Mouse (Mus musculus) CD4-positive, CD25-positive, alpha-beta regulatory T cell, adult 4 months (primary cell): ENCODE data around the gene Mapk3. TPM values are rescaled to one million over a fixed set of nuclear protein-coding genes. Genes with fewer than 3 reads are reported as not detected.
"Not testable (repeated sequence)": the region's sequence is repeated elsewhere in the genome, so short reads cannot be mapped to it uniquely, and the experiment has no call there.

ENCODE experiments used
- ATAC-seq: one replicate; pipeline ENCODE4 v1.8.0; 2017
- polyA plus RNA-seq, 2 experiments: library from polyadenylated mRNA; unstranded; fragments of 100-300 nt; shearing (Covaris generic); gene quantifications; one replicate each; pipeline ENCODE4 v1.2.1; 2017

Mapk3 gene
- polyA plus RNA-seq, 2 experiments from 2014 or later, result 16.9 to 17.8 TPM

- no peak for ATAC-seq
Observed at GRCm38 (mm10) chr7:126760391-126760802, 996 bp downstream of the Mapk3 start.

DNA sequence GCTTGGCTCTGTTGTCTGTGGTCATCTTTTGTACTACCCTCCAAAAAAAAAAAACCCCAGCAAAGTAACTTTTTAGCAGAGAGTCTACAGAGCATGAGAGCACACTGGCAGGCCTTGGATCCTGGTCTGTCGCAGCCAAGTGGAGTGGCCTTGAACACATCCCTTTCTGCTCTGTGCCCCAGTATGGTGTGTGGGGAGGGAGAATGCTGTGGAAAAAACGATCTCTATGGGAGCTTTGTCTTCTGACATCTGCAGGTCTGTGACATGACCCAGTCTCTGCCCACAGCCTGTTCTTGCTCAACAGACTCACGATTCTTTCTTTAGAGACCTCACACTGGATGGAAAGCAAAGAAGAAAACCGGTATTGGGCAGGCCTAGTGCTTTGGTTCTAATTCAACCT lies 1.6 kb downstream of the Mapk3 start:
- ATAC-seq, result no peak

- no peak for ATAC-seq
Observed at GRCm38 (mm10) chr7:126761529-126762067, 2.2 kb downstream of the Mapk3 start.

- no peak for ATAC-seq
Observed at GRCm38 (mm10) chr7:126762471-126763008, 3.1 kb downstream of the Mapk3 start.

DNA sequence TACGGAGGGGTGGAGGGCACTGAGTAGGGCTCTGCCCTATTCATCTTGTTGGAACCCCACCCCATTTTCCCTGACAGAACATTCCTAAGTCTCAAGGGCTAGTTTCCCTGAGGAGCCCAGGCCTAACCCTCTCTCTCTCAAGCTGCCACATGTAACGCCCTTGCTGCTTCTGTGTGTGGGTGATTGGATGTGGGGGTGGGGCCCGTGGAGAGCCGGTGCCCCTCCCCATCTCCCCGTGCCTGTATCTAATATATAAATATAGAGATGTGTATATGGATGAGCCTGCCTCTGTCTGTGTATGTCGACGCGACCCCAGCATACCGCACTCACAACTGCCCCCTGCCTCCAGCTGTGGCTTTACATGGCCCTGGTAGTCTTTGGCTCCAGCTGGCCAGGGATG lies 6.1 kb downstream of the Mapk3 start:
- ATAC-seq, result no peak

- no peak for ATAC-seq
Observed at GRCm38 (mm10) chr7:126766201-126766600, 6.8 kb downstream of the Mapk3 start, which contains the start of gene Gdpd3. Gene Gdpd3, plus strand, starts transcription at chr7:126766334.

DNA sequence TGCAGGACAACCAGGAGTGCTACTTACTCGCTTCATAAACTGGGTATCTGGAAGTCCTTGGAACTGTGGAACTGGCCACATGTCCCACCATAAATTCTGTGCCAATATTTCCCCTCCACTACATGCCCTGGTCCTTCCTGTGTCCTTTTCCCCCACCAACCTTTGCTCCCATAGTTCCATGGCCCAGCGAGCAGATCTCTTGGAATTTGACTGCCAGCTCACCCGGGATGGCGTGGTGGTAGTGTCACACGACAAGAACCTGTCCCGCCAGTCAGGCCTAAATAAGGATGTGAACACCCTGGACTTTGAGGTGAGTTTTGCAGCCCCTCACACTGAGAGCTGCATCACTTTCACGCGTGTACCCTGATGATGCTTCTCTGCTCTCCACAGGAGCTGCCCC lies 7.6 kb downstream of the Mapk3 start:
- ATAC-seq, result no peak

DNA sequence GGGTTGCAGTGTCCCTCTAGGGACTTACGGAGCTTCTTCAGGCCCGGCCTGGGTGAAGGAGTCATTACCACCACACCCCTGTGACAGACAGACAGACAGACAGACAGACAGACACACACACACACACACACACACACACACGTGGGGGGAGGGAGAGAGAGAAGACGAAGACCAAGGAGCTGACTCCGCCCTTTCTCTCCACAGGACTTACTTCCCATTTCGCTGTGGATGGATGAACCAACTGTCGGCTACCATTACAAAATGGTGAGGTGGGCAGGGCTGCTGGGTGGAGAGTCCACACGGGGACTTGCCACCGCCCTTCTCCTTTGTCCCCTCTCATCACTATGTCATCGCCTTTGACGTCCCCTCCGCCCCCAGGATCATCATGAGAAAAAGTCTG lies 11.4 kb downstream of the Mapk3 start:
- no peak for ATAC-seq

- ATAC-seq, result no peak
Observed at GRCm38 (mm10) chr7:126773351-126773750, 13.9 kb downstream of the Mapk3 start.

GRCm38 (mm10) chr7:126774463-126774862 lies 15.1 kb downstream of the Mapk3 start:
- ATAC-seq, result peak; percentile 32

DNA sequence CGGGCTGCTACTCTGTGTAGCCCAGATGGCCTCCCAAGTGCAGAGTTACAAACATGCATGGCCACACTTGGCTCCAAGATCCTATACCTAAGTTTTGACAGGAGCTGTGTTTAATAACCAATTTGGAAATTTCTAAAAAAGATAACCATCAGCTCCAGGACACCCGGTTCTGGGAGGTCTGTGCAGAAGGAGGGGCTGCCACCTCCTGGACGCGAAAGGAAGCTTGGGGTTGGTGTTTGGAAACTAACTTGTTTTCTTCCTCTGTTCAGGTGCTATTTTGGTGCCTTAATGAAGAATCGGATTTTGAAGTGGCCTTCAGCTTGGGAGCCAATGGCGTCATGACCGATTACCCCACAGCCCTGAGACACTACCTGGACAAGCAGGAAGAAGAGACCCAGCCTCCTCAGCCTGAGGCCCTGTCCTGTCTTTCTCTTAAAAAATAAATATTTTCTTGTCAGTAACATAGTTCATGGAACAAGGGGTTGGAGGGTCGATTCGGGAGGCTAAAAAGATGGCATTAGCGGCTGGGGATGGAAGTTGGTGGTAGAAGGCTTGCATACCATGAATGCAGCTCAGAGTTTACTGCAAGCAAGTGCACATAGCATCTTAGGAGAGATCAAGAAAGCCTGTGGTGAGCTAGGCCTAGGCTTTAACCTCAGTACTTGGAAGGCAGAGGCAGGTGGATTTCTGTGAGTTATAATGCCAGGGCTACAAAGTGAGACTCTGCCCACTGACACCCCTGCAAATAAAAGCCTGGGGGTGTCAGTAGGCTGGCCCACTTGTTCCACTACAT lies 16.0 kb downstream of the Mapk3 start:
- no peak for ATAC-seq

DNA sequence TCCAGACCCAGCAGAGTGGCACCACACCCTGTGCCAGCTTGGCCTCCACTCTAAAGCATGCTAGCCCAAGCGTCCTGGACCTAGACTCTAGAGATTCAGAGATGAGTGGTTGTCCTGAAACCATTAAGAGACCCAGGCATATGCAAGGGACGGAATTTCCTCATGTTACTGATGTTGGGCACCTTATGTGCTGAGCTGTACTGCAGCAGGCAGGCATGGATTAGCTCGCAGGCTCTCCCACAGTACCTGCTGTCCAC lies 16.5 kb downstream of the Mapk3 start:
- ATAC-seq, result no peak

GRCm38 (mm10) chr7:126776598-126777057 lies 17.2 kb downstream of the Mapk3 start, which contains the start of gene Ypel3:
Gene Ypel3, plus strand, starts transcription at chr7:126776955.
- ATAC-seq, result peak; percentile 89

- ATAC-seq, result no peak
Observed at GRCm38 (mm10) chr7:126777476-126777875, 18.1 kb downstream of the Mapk3 start.

- no peak for ATAC-seq
Observed at GRCm38 (mm10) chr7:126778147-126778546, 18.7 kb downstream of the Mapk3 start.

GRCm38 (mm10) chr7:126779101-126779500 lies 19.7 kb downstream of the Mapk3 start:
- ATAC-seq, result not testable (repeated sequence)

DNA sequence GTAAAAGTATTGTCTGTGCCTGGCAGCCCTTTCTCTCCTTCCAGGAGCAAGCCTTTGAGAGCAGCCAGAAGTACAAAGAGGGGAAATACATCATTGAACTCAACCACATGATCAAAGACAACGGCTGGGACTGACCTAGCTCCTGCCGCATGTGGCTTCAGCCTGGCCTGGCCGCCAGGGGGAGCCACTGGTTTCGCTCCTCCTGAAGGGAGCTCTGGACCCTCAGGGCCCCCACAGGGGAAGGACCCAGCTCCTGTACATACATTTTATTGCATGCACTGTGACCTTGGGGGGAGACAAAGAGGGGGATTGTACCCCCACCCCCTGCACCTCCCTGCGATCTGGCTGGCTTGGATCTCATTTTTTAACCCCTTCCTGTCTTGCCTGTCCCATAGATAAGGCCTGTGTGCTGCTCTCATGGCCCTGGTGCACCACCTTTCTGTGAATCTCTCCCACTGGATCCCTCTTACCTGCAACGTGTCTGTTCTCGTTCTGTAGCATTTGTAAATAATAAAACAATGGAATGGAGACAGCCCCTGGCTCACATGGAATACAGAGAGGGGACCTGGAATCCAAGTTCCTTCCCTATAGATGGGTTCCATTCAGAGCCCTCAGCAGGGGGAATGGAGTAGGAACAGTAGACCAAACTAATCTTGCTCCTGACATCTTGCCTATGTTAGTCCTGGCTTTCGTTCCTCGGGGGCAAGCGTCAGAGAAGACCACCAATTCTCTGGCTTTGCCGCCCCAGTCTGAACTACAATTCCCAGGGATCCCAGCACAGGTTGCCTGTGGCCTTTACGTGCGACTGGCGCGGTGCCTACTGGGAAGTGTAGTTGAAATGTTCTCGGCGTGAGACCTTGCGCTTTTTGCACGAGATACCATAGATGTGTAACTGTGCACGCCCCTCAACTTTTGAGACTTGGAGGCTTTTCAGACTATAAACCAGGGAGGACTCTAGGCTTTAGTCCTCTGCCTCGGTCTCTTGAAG lies 20.9 kb downstream of the Mapk3 start:
- peak; percentile 37 for ATAC-seq

GRCm38 (mm10) chr7:126780971-126781635 lies 21.7 kb downstream of the Mapk3 start, which contains the start of gene Tbx6:
Gene Tbx6, plus strand, starts transcription at chr7:126781483.
- ATAC-seq, result no peak

GRCm38 (mm10) chr7:126781661-126782370 lies 22.4 kb downstream of the Mapk3 start:
- ATAC-seq, result no peak

- ATAC-seq, result no peak
Observed at GRCm38 (mm10) chr7:126782693-126783092, 23.3 kb downstream of the Mapk3 start.

- ATAC-seq, result no peak
Observed at GRCm38 (mm10) chr7:126784469-126784868, 25.1 kb downstream of the Mapk3 start.

DNA sequence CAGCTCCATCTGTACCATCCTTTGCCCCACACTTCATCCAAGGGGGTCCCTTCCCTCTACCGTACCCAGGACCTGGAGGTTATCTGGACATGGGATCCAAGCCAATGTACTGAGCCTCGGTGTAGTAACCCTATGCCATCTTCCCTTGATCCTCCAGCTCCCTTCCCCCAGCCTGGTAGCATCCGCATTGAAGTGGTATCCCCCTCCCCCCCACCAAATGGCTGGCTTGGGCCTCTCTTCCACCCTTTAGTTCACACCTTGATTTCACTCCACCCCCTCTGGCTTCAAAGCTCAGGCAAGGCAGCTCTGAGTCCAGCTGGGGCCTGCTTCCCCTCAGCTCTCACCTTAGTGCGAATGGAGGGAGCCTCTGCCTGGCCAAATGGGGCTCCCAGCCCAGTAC lies 25.7 kb downstream of the Mapk3 start:
- no peak for ATAC-seq
